Mouse (Mus musculus): ENCODE data around the gene Nrip3. TPM values are rescaled to one million over a fixed set of nuclear protein-coding genes. Genes with fewer than 3 reads are reported as not detected.

Gene Nrip3
- polyA plus RNA-seq, 1 experiment: 2.0 TPM

DNA sequence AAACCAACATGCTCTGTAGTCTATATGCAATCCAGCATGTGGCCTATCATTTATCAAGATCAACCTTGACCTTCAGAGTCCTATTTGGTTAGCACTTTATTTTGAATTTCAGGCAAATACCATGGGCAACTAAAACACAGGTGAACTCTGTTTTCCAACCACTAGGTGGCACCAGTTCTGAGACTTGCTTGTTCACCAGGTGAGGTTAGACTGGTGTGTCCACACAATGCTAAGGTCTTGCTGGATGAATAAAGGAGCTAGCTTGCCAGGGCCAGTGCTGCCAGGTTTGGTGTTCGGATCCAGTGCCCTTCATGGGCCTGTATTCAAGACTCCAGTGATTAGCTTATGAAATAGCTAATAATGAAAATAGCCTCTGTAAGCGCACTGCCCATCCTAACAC is 10.9 kb upstream of the Nrip3 start:
- Histone ChIP-seq H3K4me3 (replicated peaks; ENCODE audit: control insufficient read depth, low read depth, low read length) (no peak overlapping the region), H3K4me1 (ENCODE audit: control insufficient read depth, insufficient read depth, low read length) (no peaks in the 10 kb centered on the region), H3K27ac (ENCODE audit: control insufficient read depth, insufficient read depth, low read depth, low read length, poor library complexity) (no peak overlapping the region)
- 67% methylated on average over 2 of the region's 2 CpGs for WGBS
- TF ChIP-seq CTCF (IDR thresholded peaks at IDR 0.05; ENCODE audit: control insufficient read depth, insufficient read depth, low read length): peak; percentile 51
- TF ChIP-seq POLR2A (IDR thresholded peaks at IDR 0.05; ENCODE audit: borderline replicate concordance, control insufficient read depth, low read depth, low read length): no peak

DNA sequence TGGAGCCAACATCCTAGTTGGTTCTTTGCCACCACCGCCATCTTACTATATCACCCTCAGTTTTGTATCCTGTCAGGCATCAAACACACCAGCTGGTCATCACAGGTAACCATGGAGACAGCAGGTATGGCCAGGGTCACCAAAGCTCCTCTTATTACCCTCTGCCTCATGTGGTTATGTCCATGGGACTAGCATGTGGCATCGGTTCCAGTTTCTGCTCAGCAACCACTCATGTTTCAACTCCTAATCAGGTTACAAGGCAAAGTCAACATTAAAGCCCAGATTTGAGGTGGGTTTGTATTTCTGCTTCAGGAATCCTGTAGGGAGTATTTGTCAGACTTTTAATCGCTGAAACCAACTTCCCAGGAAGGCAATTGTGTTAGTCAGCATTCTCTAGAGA is 9.0 kb upstream of the Nrip3 start:
- WGBS: 77% methylated on average over 3 of the region's 3 CpGs
- Histone ChIP-seq H3K4me3 (replicated peaks; ENCODE audit: control insufficient read depth, low read depth, low read length) (no peak overlapping the region), H3K4me1 (ENCODE audit: control insufficient read depth, insufficient read depth, low read length) (no peaks in the 10 kb centered on the region), H3K27ac (ENCODE audit: control insufficient read depth, insufficient read depth, low read depth, low read length, poor library complexity) (no peak overlapping the region)
- TF ChIP-seq POLR2A (IDR thresholded peaks at IDR 0.05; ENCODE audit: borderline replicate concordance, control insufficient read depth, low read depth, low read length) (no peak), CTCF (IDR thresholded peaks at IDR 0.05; ENCODE audit: control insufficient read depth, insufficient read depth, low read length) (no peak)

- H3K4me3 ChIP-seq (replicated peaks; ENCODE audit: control insufficient read depth, low read depth, low read length): no peak overlapping the region
- 20% methylated on average over 2 of the region's 2 CpGs for WGBS
- TF ChIP-seq POLR2A (IDR thresholded peaks at IDR 0.05; ENCODE audit: borderline replicate concordance, control insufficient read depth, low read depth, low read length) (no peak), CTCF (IDR thresholded peaks at IDR 0.05; ENCODE audit: control insufficient read depth, insufficient read depth, low read length) (no peak)
- no peak overlapping the region for H3K27ac ChIP-seq (ENCODE audit: control insufficient read depth, insufficient read depth, low read depth, low read length, poor library complexity)
- H3K4me1 ChIP-seq (ENCODE audit: control insufficient read depth, insufficient read depth, low read length): no peaks in the 10 kb centered on the region
Observed at GRCm38 (mm10) chr7:109787860-109788259, 6.0 kb upstream of the Nrip3 start.

- H3K4me1 ChIP-seq (ENCODE audit: control insufficient read depth, insufficient read depth, low read length): no peaks in the 10 kb centered on the region
- H3K4me3 ChIP-seq (replicated peaks; ENCODE audit: control insufficient read depth, low read depth, low read length): no peak overlapping the region
- TF ChIP-seq CTCF (IDR thresholded peaks at IDR 0.05; ENCODE audit: control insufficient read depth, insufficient read depth, low read length): no peak
- TF ChIP-seq POLR2A (IDR thresholded peaks at IDR 0.05; ENCODE audit: borderline replicate concordance, control insufficient read depth, low read depth, low read length): no peak
- H3K27ac ChIP-seq (ENCODE audit: control insufficient read depth, insufficient read depth, low read depth, low read length, poor library complexity): no peak overlapping the region
- 61% methylated on average over 7 of the region's 7 CpGs for WGBS
Observed at GRCm38 (mm10) chr7:109783281-109783680, 1.5 kb upstream of the Nrip3 start.

GRCm38 (mm10) chr7:109781087-109781469 is 747 bp downstream of the Nrip3 start:
- peak overlapping the region; percentile 30; the same call in 1 of the 2 replicates for H3K27ac ChIP-seq (ENCODE audit: control insufficient read depth, insufficient read depth, low read depth, low read length, poor library complexity)
- WGBS: 2% methylated on average over 24 of the region's 24 CpGs
- H3K4me1 ChIP-seq (ENCODE audit: control insufficient read depth, insufficient read depth, low read length): no peaks in the 10 kb centered on the region
- TF ChIP-seq POLR2A (IDR thresholded peaks at IDR 0.05; ENCODE audit: borderline replicate concordance, control insufficient read depth, low read depth, low read length) (no peak), CTCF (IDR thresholded peaks at IDR 0.05; ENCODE audit: control insufficient read depth, insufficient read depth, low read length) (no peak)
- H3K4me3 ChIP-seq (replicated peaks; ENCODE audit: control insufficient read depth, low read depth, low read length): peak overlapping the region; percentile 60

- Histone ChIP-seq H3K4me1 (ENCODE audit: control insufficient read depth, insufficient read depth, low read length) (peaks cover 1% of the 10 kb centered on the region), H3K27ac (ENCODE audit: control insufficient read depth, insufficient read depth, low read depth, low read length, poor library complexity) (no peak overlapping the region), H3K4me3 (replicated peaks; ENCODE audit: control insufficient read depth, low read depth, low read length) (no peak overlapping the region)
- TF ChIP-seq POLR2A (IDR thresholded peaks at IDR 0.05; ENCODE audit: borderline replicate concordance, control insufficient read depth, low read depth, low read length) (no peak), CTCF (IDR thresholded peaks at IDR 0.05; ENCODE audit: control insufficient read depth, insufficient read depth, low read length) (no peak)
Observed at GRCm38 (mm10) chr7:109772251-109772650, 9.6 kb downstream of the Nrip3 start.

- H3K4me1 ChIP-seq (ENCODE audit: control insufficient read depth, insufficient read depth, low read length): peaks cover 1% of the 10 kb centered on the region
- TF ChIP-seq CTCF (IDR thresholded peaks at IDR 0.05; ENCODE audit: control insufficient read depth, insufficient read depth, low read length) (no peak), POLR2A (IDR thresholded peaks at IDR 0.05; ENCODE audit: borderline replicate concordance, control insufficient read depth, low read depth, low read length) (no peak)
- no peak overlapping the region for H3K27ac ChIP-seq (ENCODE audit: control insufficient read depth, insufficient read depth, low read depth, low read length, poor library complexity)
- WGBS: 10% methylated on average over 2 of the region's 2 CpGs
- no peak overlapping the region for H3K4me3 ChIP-seq (replicated peaks; ENCODE audit: control insufficient read depth, low read depth, low read length)
Observed at GRCm38 (mm10) chr7:109768699-109769383, 13.0 kb downstream of the Nrip3 start.

GRCm38 (mm10) chr7:109767575-109768350 is 14.1 kb downstream of the Nrip3 start:
- no peak for TF ChIP-seq CTCF (IDR thresholded peaks at IDR 0.05; ENCODE audit: control insufficient read depth, insufficient read depth, low read length)
- no peak for TF ChIP-seq POLR2A (IDR thresholded peaks at IDR 0.05; ENCODE audit: borderline replicate concordance, control insufficient read depth, low read depth, low read length)
- H3K27ac ChIP-seq (ENCODE audit: control insufficient read depth, insufficient read depth, low read depth, low read length, poor library complexity): peak overlapping the region; percentile 6; the same call in 1 of the 2 replicates
- 77% methylated on average over 7 of the region's 7 CpGs for WGBS
- H3K4me3 ChIP-seq (replicated peaks; ENCODE audit: control insufficient read depth, low read depth, low read length): no peak overlapping the region
- peaks cover 1% of the 10 kb centered on the region for H3K4me1 ChIP-seq (ENCODE audit: control insufficient read depth, insufficient read depth, low read length)
